Mouse (Mus musculus) CH12F3 (cell line): ENCODE measurements around the gene Aif1l.

ENCODE experiments used
- in situ Hi-C: fragments of 300-500 bp; cut with MboI; formaldehyde crosslinking; loops from 2 replicates; pipeline ENCODE4 v1.14.3; 2020; ENCODE audit warnings: low sequenced_read_pairs

Gene Aif1l

GRCm38 (mm10) chr2:31952236-31952635 is 2.3 kb downstream of the Aif1l start:
- in situ Hi-C loops, result no loop called here

GRCm38 (mm10) chr2:31952725-31953124 is 2.8 kb downstream of the Aif1l start:
- in situ Hi-C loops, result no loop called here

DNA sequence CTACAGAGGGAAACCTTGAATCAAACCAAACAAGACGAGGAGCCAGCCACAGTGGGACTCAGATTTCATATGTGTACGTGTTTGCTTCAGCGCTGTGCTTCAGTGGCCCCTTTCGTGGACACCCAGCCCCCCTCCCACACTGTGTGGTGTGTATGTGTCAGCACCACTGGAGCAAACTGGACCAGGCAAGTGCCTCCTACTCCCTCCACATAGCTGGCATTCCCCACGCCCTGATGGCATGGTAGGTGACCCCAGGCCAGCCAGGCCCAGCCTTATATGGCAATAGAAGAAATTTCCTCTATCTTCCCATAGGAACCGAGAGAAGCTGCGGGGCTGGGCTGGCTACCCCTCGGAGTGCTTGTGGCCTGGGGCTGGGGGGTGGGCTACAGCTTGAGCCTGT is 3.7 kb downstream of the Aif1l start:
- in situ Hi-C loops, result no loop called here

GRCm38 (mm10) chr2:31954779-31955181 is 4.8 kb downstream of the Aif1l start:
- in situ Hi-C loops, result no loop called here

GRCm38 (mm10) chr2:31955686-31956085 is 5.7 kb downstream of the Aif1l start:
- in situ Hi-C loops, result no loop called here

DNA sequence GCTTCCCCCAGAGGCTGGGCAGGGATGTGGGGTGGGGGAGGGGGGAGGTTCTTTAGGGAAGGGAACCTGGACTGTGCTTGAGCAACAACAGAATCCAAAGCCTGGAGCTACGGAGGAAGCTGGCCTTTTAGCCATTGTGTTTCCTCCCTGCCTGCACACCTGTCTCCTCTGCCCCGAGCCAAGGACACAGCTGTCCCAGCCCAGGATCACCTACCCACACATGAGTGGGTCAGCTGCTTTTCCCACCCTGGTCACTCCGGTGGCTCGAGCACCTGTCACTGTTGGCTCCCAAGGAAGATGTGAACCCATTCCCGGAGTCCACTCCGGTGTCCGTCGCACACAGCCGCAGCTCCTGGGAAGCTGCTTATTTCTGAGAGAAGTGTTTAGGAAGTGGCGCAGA is 7.3 kb downstream of the Aif1l start:
- in situ Hi-C loops, result no loop called here

DNA sequence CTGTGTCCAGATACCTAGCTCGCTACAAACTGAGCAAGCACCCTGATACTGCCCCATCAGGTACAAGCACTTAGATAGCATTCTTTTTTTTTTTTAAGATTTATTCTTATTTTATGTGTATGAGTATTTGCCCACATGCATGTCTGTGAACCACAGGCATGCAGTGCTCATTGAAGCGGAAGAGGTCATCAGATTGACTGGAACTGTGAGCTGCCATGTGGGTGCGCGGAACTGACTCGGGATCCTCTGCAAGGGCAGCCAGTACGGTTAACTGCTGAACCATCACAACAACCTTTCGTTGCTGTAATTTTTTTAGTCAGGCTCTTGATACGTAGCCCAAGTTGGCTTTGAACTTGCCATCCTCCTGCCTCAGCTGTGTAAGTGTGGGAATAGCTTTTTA is 11.0 kb downstream of the Aif1l start:
- in situ Hi-C loops, result no loop called here

GRCm38 (mm10) chr2:31961791-31962222 is 11.9 kb downstream of the Aif1l start:
- in situ Hi-C loops, result no loop called here

DNA sequence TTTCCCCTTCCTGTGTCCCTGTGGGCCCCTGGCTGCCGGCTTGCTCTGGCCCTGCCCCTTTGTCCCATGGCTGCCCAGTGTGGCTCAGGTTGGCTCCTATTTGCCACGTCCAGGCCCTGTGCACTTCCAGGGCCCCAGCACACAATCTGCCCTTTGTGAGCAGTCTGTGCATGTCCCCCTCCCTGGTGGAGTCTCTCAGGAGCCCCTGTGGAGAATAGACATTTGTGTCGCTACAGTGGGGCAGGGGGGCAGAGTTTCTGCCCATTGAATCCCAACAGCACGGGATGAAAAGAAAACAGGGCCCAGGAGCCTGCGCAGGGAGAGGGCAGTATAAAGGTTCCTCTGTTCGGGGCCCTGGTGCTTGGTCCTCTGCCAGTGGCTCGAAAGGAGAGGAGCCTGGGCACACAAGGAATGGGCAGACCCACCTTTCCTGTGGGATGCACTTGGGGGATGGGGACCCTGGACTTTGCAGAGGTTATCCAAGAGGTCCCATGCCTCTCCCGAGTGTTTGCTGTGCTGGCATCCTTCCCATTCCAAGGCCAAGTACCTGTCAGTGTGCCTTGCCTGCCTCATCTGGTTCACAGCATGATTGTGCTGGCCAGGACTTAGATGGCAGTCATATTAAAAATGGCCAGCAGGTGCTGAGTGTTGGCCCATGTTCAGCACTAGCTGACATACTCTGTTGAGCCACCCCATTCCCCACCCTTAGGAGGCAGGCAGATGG is 12.7 kb downstream of the Aif1l start:
- in situ Hi-C loops, result no loop called here

DNA sequence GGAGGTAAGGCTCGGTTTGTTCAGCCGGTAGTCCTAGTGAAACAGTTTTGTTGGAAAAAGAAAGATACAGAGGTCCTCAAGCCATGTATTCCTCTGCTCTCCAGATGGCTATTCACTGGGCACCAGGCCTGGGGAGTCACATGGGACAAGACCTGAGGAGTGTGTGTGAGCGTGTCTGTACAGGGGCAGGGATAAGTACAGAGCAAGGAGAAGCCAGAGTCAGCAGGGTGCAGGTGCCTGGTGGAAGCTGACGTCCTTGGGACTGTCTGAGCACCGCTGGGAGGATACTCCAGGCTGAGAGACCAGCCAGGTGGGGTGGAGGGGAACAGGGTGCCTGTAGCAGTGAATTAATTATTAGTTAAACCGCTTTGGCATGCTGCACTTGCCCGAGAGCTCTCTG is 13.6 kb downstream of the Aif1l start:
- in situ Hi-C loops, result no loop called here

GRCm38 (mm10) chr2:31964191-31964590 is 14.3 kb downstream of the Aif1l start:
- in situ Hi-C loops, result no loop called here

DNA sequence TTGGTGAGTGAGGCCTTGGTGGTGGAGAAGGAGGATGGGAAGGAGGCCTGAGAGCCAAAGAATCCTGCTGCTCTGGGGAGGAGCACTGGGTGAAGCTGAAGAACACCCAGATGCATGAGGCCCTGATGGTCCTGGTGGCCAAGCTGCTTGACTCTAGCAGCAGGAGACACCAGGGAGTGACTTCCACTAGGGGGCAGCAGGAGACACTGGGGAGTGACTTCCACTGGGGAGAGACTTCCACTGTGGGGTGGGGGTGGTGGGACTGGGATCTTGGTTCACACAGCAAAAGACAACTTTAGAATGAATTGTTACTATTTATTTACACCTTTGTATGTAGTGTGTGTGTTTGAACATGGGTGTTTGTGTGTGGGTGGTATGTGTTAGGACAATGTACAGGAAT is 15.2 kb downstream of the Aif1l start:
- in situ Hi-C loops, result no loop called here

DNA sequence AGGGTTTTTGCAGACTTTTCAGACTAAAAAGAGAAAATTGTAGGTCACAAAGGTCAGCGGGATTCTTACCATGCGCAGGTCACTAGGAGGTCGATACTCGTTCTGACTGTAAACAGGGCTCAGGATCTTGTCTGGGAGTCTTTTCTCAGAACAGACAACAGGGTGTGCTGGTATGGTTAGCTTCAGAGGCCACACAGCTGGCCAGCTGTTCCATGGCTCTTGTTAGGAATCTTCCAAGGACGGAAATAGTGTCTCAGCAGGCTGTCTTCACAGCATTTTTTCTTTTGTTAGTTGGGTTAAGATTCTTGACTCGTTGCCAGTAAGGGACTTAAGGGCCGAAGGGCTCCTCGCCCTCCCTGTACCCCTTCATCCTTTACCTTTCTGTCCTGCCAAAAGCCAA is 16.9 kb downstream of the Aif1l start:
- in situ Hi-C loops, result no loop called here

GRCm38 (mm10) chr2:31972589-31972988 is 22.6 kb downstream of the Aif1l start:
- in situ Hi-C loops, result no loop called here

DNA sequence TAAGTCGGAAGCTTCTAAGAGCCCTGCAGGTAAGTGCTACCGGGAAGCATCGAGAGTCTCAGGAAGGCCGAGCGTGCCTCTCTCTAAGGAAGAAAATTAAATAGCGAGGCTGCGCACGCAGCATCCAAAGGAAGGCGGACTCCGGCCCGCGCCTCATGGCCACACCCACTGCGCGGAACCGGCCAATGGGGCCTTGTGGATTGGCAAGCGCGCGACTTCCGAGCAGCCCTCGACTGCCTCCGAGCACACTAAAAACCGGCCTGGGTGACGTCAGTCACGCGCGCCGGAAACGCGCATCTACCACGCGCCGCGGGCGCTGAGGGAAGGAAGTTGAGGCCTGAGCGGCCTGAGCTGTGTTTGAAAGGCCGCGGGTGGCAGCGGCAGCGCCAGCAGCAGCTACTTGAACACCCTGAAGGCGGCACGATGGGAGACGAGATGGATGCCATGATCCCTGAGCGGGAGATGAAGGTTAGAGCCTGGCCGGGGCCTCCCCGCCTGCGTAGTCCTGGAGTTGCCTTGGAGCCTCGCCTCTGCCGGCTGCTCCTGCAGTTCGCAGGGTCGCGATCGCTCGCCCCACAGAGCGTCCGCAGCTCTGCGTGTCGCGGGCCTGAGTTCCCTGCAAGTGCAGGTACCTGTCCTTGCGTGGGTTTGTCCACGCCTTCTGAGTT is 24.3 kb downstream of the Aif1l start, which contains the start of gene Nup214:
Gene Nup214 (plus strand): TSS at position 296 of the 668 bp plus-strand sequence.
- in situ Hi-C loops, result no loop called here

- in situ Hi-C loops, result no loop called here
These were observed 25.0 kb downstream of the Aif1l start for GRCm38 (mm10) chr2:31974809-31975371.

DNA sequence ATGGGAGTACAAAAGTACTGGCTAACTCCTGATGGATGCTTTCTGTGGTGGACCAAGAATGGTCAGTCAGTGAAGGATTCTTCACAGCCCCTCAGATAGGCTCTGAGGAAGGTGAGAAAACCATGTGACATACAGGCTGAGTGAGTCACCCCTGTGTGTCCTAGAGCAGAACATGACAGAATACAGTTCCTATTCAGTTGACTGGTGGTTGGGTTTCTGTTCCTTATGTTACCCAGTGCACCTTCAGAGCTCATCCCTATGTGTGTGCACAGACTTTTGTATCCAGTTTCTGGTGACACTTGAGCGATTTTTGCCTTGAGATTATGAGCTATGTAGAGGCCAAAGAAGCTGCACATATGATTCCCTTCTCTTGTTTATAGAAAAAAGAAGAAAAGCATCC is 37.8 kb downstream of the Aif1l start:
- in situ Hi-C loops, result no loop called here

DNA sequence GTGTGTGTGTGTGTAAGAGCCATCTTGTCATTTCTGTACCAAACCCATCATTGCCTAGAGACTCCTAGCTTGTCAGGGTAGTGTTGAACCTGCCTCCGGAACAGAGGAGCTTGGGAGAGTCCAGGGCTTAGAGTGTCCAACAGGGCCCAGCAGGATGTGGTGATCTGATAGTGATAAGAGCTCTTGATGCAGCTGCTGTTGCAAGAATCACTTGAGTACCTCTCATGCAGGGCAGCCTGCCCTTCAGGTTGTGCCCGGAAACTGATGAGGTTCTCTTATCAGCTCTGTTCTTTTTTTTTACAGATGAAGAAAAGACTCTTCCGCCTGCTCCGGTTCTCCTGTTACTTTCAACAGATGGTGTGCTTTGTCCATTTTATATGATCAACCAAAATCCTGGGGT is 41.0 kb downstream of the Aif1l start:
- in situ Hi-C loops, result no loop called here

- in situ Hi-C loops, result no loop called here
These were observed 45.0 kb downstream of the Aif1l start for GRCm38 (mm10) chr2:31994896-31995295.

GRCm38 (mm10) chr2:31996060-31996459 is 46.1 kb downstream of the Aif1l start:
- in situ Hi-C loops, result no loop called here

- in situ Hi-C loops, result no loop called here
These were observed 47.6 kb downstream of the Aif1l start for GRCm38 (mm10) chr2:31997539-31997938.

DNA sequence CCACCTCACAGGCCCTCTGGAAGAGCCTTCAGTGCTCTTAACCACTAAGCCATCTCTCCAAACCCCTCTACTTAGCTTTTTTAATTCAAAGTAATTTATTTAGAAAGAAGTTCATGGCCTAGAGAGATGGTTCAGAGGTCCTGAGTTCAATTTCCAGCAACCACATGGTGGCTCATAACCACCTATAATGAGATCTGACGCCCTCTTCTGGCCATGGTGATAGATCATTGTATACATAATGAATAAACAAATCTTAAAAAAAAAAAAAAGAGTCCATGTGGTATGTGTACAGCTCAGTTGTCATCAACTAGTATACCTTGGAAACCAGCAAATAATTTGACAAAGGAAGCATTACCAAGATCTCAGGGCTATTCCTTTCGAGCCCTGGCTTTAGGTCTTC is 48.5 kb downstream of the Aif1l start:
- in situ Hi-C loops, result no loop called here
